In genomic region chr2:28770697-28771096, GRCm38 (mm10) we compare ENCODE assay signal across 10 mouse cellular contexts.
A peak's percentile ranks its signal among the peaks of the same experiment; 100 is the strongest.
DNase-seq lines count a peak whose midpoint lies in the region; ATAC-seq and TF ChIP-seq lines count a peak whose summit lies in the region.
"Had no signal": no experiment of that assay in that cellular context is flagged by ENCODE, and none has a peak within 500 bp of the region (broad histone marks: within the 10 kb centered on the region; RNA-seq: fewer than 3 reads in every experiment).

No protein-coding gene starts in this region.

- no peaks in the 10 kb centered on the region for H3K9me3 ChIP-seq in lung, postnatal 0 days (ENCODE audit: low read length)
- H3K9me3 ChIP-seq in neural tube, embryonic 13.5 days = no peaks in the 10 kb centered on the region

- peak; percentile 44 for ATAC-seq in lung, postnatal 0 days
- no peak for ATAC-seq in neural tube, embryonic 13.5 days (ENCODE audit: low read depth)

- H3K4me2 ChIP-seq in lung, postnatal 0 days (replicated peaks; ENCODE audit: low read depth, low read length) = 0 out of 2 replicates have a peak overlapping the region, but pooled peaks have one; percentile 6
- peak overlapping the region; percentile 26 for H3K4me2 ChIP-seq in neural tube, embryonic 13.5 days

- no peaks in the 10 kb centered on the region for H3K4me1 ChIP-seq in lung, postnatal 0 days (ENCODE audit: insufficient read depth, low read depth, low read length)
- peaks cover 32% of the 10 kb centered on the region for H3K4me1 ChIP-seq in neural tube, embryonic 13.5 days (replicated peaks)

- TF ChIP-seq EP300 in lung, postnatal 0 days (IDR thresholded peaks at IDR 0.05) = no peak

- H3K4me3 ChIP-seq in lung, postnatal 0 days (ENCODE audit: low read depth, low read length) = no peak overlapping the region
- H3K4me3 ChIP-seq in neural tube, embryonic 13.5 days = no peak overlapping the region
- H3K4me3 ChIP-seq in layer of hippocampus, adult 2 months = no peak overlapping the region

- DNase-seq in embryo, embryonic 10.5 days (ENCODE audit: low spot score) = peak; percentile 40
- DNase-seq in embryo, embryonic 9.5 days (ENCODE audit: extremely low spot score) = no peak
- peak; percentile 53 for DNase-seq in lung, postnatal 0 days (ENCODE audit: low spot score)
- no peak for DNase-seq in lung, postnatal 25 days (ENCODE audit: low spot score)
- peak; percentile 54 for DNase-seq in kidney, adult 9 months
- no peak for DNase-seq in ovary, postnatal 14 days (ENCODE audit: low spot score)
- no peak for DNase-seq in layer of hippocampus, adult 2 months (ENCODE audit: low spot score in 2 of 2)
- DNase-seq: adrenal gland, postnatal 25 days; cerebellum, postnatal 10 days had no signal

- WGBS in lung, postnatal 0 days = 9% methylated on average over 5 of the region's 5 CpGs
- WGBS in neural tube, embryonic 13.5 days = 29% methylated on average over 5 of the region's 5 CpGs

- H3K9ac ChIP-seq in lung, postnatal 0 days (replicated peaks; ENCODE audit: low read depth) = no peak overlapping the region; the same call in 1 of the 2 replicates
- H3K9ac ChIP-seq in neural tube, embryonic 13.5 days = no peak overlapping the region

- no peaks in the 10 kb centered on the region for H3K36me3 ChIP-seq in lung, postnatal 0 days (ENCODE audit: insufficient read depth, low read length)
- no peaks in the 10 kb centered on the region for H3K36me3 ChIP-seq in neural tube, embryonic 13.5 days

- TF ChIP-seq CTCF in lung, postnatal 0 days (IDR thresholded peaks at IDR 0.05) = no peak
- TF ChIP-seq CTCF in layer of hippocampus, adult 2 months (conservative IDR thresholded peaks at IDR 0.05) = no peak

- no peaks in the 10 kb centered on the region for H3K27me3 ChIP-seq in lung, postnatal 0 days (replicated peaks; ENCODE audit: insufficient read depth, low read length)
- H3K27me3 ChIP-seq in neural tube, embryonic 13.5 days = peaks cover 9% of the 10 kb centered on the region; the same call in 1 of the 2 replicates

- no peak overlapping the region for H3K27ac ChIP-seq in lung, postnatal 0 days (ENCODE audit: low read length)
- peak overlapping the region; percentile 25 for H3K27ac ChIP-seq in neural tube, embryonic 13.5 days (replicated peaks)
- H3K27ac ChIP-seq in layer of hippocampus, adult 2 months = no peak overlapping the region

Comparison
In these comparisons a context has a peak if more than half of its experiments do, and no peak if none do; other contexts are left out.
1. DNase-seq: peak in embryo, embryonic 10.5 days (single experiment), lung, postnatal 0 days (single experiment) and kidney, adult 9 months (single experiment); none in embryo, embryonic 9.5 days (single experiment), lung, postnatal 25 days (single experiment), ovary, postnatal 14 days (single experiment) and layer of hippocampus, adult 2 months (0 of 2).